Mouse (Mus musculus): ENCODE data around the gene Mymx. TPM values are rescaled to one million over a fixed set of nuclear protein-coding genes. Genes with fewer than 3 reads are reported as not detected.

Gene Mymx
- 4.8 and 7.0 TPM in 2 replicates for polyA plus RNA-seq (2014; fragmentation: Nextera tagmentation; extraction: Ambion mirVana)

GRCm38 (mm10) chr17:45601877-45602304, at the start of gene Mymx:
Gene Mymx, minus strand, starts transcription at chr17:45602102.
- Histone ChIP-seq H3K27ac (replicated peaks; ENCODE audit: low read depth, low read length) (no peak within 1 kb of the TSS), H3K36me3 (ENCODE audit: control insufficient read depth, insufficient read depth, low read length) (no peaks in the 10 kb centered on the region), H3K9me3 (ENCODE audit: control insufficient read depth, low read length) (no peaks in the 10 kb centered on the region), H3K4me1 (ENCODE audit: control insufficient read depth, insufficient read depth, low read length) (peaks cover 15% of the 10 kb centered on the region), H3K4me2 (ENCODE audit: low read depth, severe bottlenecking) (peak within 1 kb of the TSS; percentile 16; the same call in 1 of the 2 replicates), H3K9ac (ENCODE audit: low read length) (peak within 1 kb of the TSS; percentile 45), H3K27me3 (ENCODE audit: control insufficient read depth, insufficient read depth, low read length) (peaks cover 15% of the 10 kb centered on the region), H3K4me3 (ENCODE audit: low read depth, low read length) (no peak within 1 kb of the TSS)
- DNase-seq (ENCODE audit: low spot score) (no peak), ATAC-seq (ENCODE audit: insufficient number of reproducible peaks, low FRiP score, low TSS enrichment, low read depth) (0 out of 2 replicates have a peak, but pooled peaks have one; percentile 16)
- 26% methylated on average over 6 of the region's 6 CpGs for WGBS

- H3K9ac ChIP-seq (ENCODE audit: low read length): no peak overlapping the region
- no peaks in the 10 kb centered on the region; the same call in 1 of the 2 replicates for H3K9me3 ChIP-seq (ENCODE audit: control insufficient read depth, low read length)
- H3K4me1 ChIP-seq (ENCODE audit: control insufficient read depth, insufficient read depth, low read length): no peaks in the 10 kb centered on the region
- no peak overlapping the region for H3K4me3 ChIP-seq (ENCODE audit: low read depth, low read length)
- no peak for DNase-seq (ENCODE audit: low spot score)
- no peaks in the 10 kb centered on the region for H3K36me3 ChIP-seq (ENCODE audit: control insufficient read depth, insufficient read depth, low read length)
- H3K4me2 ChIP-seq (ENCODE audit: low read depth, severe bottlenecking): no peak overlapping the region
- 86% methylated on average over 4 of the region's 4 CpGs for WGBS
- no peak overlapping the region for H3K27ac ChIP-seq (replicated peaks; ENCODE audit: low read depth, low read length)
- no peak for ATAC-seq (ENCODE audit: insufficient number of reproducible peaks, low FRiP score, low TSS enrichment, low read depth)
- no peaks in the 10 kb centered on the region for H3K27me3 ChIP-seq (ENCODE audit: control insufficient read depth, insufficient read depth, low read length)
Measured at GRCm38 (mm10) chr17:45644185-45644584, 42.3 kb upstream of the Mymx start.

- WGBS: 25% methylated on average over 12 of the region's 12 CpGs
- ATAC-seq (ENCODE audit: insufficient number of reproducible peaks, low FRiP score, low TSS enrichment, low read depth): no peak
Measured at GRCm38 (mm10) chr17:45642701-45643100, 40.8 kb upstream of the Mymx start.

GRCm38 (mm10) chr17:45641981-45642380, 40.1 kb upstream of the Mymx start:
- WGBS: 94% methylated on average over 8 of the region's 8 CpGs
- no peak for ATAC-seq (ENCODE audit: insufficient number of reproducible peaks, low FRiP score, low TSS enrichment, low read depth)
- Histone ChIP-seq H3K27ac (replicated peaks; ENCODE audit: low read depth, low read length) (no peak overlapping the region), H3K4me1 (ENCODE audit: control insufficient read depth, insufficient read depth, low read length) (no peaks in the 10 kb centered on the region), H3K4me3 (ENCODE audit: low read depth, low read length) (no peak overlapping the region), H3K9ac (ENCODE audit: low read length) (no peak overlapping the region), H3K4me2 (ENCODE audit: low read depth, severe bottlenecking) (no peak overlapping the region), H3K36me3 (ENCODE audit: control insufficient read depth, insufficient read depth, low read length) (no peaks in the 10 kb centered on the region), H3K9me3 (ENCODE audit: control insufficient read depth, low read length) (no peaks in the 10 kb centered on the region; the same call in 1 of the 2 replicates), H3K27me3 (ENCODE audit: control insufficient read depth, insufficient read depth, low read length) (no peaks in the 10 kb centered on the region)
- DNase-seq (ENCODE audit: low spot score): no peak

More at GRCm38 (mm10) chr17:45642701-45643100, 40.8 kb upstream of the Mymx start:
- no peak overlapping the region for H3K27ac ChIP-seq (replicated peaks; ENCODE audit: low read depth, low read length)
- no peaks in the 10 kb centered on the region for H3K36me3 ChIP-seq (ENCODE audit: control insufficient read depth, insufficient read depth, low read length)
- no peaks in the 10 kb centered on the region for H3K27me3 ChIP-seq (ENCODE audit: control insufficient read depth, insufficient read depth, low read length)
- no peaks in the 10 kb centered on the region for H3K4me1 ChIP-seq (ENCODE audit: control insufficient read depth, insufficient read depth, low read length)
- no peak overlapping the region for H3K4me2 ChIP-seq (ENCODE audit: low read depth, severe bottlenecking)
- no peaks in the 10 kb centered on the region; the same call in 1 of the 2 replicates for H3K9me3 ChIP-seq (ENCODE audit: control insufficient read depth, low read length)
- DNase-seq (ENCODE audit: low spot score): peak; percentile 86
- H3K9ac ChIP-seq (ENCODE audit: low read length): no peak overlapping the region
- H3K4me3 ChIP-seq (ENCODE audit: low read depth, low read length): no peak overlapping the region

GRCm38 (mm10) chr17:45638596-45639295, 36.8 kb upstream of the Mymx start:
- Histone ChIP-seq H3K9me3 (ENCODE audit: control insufficient read depth, low read length) (no peaks in the 10 kb centered on the region), H3K4me2 (ENCODE audit: low read depth, severe bottlenecking) (no peak overlapping the region), H3K4me1 (ENCODE audit: control insufficient read depth, insufficient read depth, low read length) (no peaks in the 10 kb centered on the region), H3K4me3 (ENCODE audit: low read depth, low read length) (no peak overlapping the region), H3K9ac (ENCODE audit: low read length) (no peak overlapping the region), H3K36me3 (ENCODE audit: control insufficient read depth, insufficient read depth, low read length) (no peaks in the 10 kb centered on the region), H3K27ac (replicated peaks; ENCODE audit: low read depth, low read length) (no peak overlapping the region), H3K27me3 (ENCODE audit: control insufficient read depth, insufficient read depth, low read length) (no peaks in the 10 kb centered on the region)
- DNase-seq (ENCODE audit: low spot score) (no peak), ATAC-seq (ENCODE audit: insufficient number of reproducible peaks, low FRiP score, low TSS enrichment, low read depth) (no peak)
- WGBS: 80% methylated on average over 16 of the region's 16 CpGs

- H3K4me2 ChIP-seq (ENCODE audit: low read depth, severe bottlenecking): no peak overlapping the region
- no peak for ATAC-seq (ENCODE audit: insufficient number of reproducible peaks, low FRiP score, low TSS enrichment, low read depth)
- WGBS: 82% methylated on average over 5 of the region's 5 CpGs
Measured at GRCm38 (mm10) chr17:45634033-45634432, 32.1 kb upstream of the Mymx start.

GRCm38 (mm10) chr17:45631940-45632339, 30.0 kb upstream of the Mymx start:
- Histone ChIP-seq H3K27ac (replicated peaks; ENCODE audit: low read depth, low read length) (no peak overlapping the region), H3K4me2 (ENCODE audit: low read depth, severe bottlenecking) (no peak overlapping the region), H3K9ac (ENCODE audit: low read length) (no peak overlapping the region), H3K9me3 (ENCODE audit: control insufficient read depth, low read length) (no peaks in the 10 kb centered on the region), H3K36me3 (ENCODE audit: control insufficient read depth, insufficient read depth, low read length) (no peaks in the 10 kb centered on the region), H3K4me3 (ENCODE audit: low read depth, low read length) (no peak overlapping the region), H3K27me3 (ENCODE audit: control insufficient read depth, insufficient read depth, low read length) (no peaks in the 10 kb centered on the region), H3K4me1 (ENCODE audit: control insufficient read depth, insufficient read depth, low read length) (peaks cover 7% of the 10 kb centered on the region; the same call in 1 of the 2 replicates)
- WGBS: 82% methylated on average over 6 of the region's 6 CpGs
- ATAC-seq (ENCODE audit: insufficient number of reproducible peaks, low FRiP score, low TSS enrichment, low read depth) (no peak), DNase-seq (ENCODE audit: low spot score) (no peak)

More at GRCm38 (mm10) chr17:45634033-45634432, 32.1 kb upstream of the Mymx start:
- Histone ChIP-seq H3K9ac (ENCODE audit: low read length) (no peak overlapping the region), H3K27ac (replicated peaks; ENCODE audit: low read depth, low read length) (no peak overlapping the region), H3K9me3 (ENCODE audit: control insufficient read depth, low read length) (no peaks in the 10 kb centered on the region), H3K4me1 (ENCODE audit: control insufficient read depth, insufficient read depth, low read length) (peaks cover 7% of the 10 kb centered on the region; the same call in 1 of the 2 replicates), H3K27me3 (ENCODE audit: control insufficient read depth, insufficient read depth, low read length) (no peaks in the 10 kb centered on the region), H3K36me3 (ENCODE audit: control insufficient read depth, insufficient read depth, low read length) (no peaks in the 10 kb centered on the region), H3K4me3 (ENCODE audit: low read depth, low read length) (no peak overlapping the region)
- no peak for DNase-seq (ENCODE audit: low spot score)

- 54% methylated on average over 3 of the region's 3 CpGs for WGBS
- no peak overlapping the region for H3K27ac ChIP-seq (replicated peaks; ENCODE audit: low read depth, low read length)
Measured at GRCm38 (mm10) chr17:45630992-45631391, 29.1 kb upstream of the Mymx start.

More at GRCm38 (mm10) chr17:45630992-45631391, 29.1 kb upstream of the Mymx start:
- Histone ChIP-seq H3K9ac (ENCODE audit: low read length) (no peak overlapping the region), H3K36me3 (ENCODE audit: control insufficient read depth, insufficient read depth, low read length) (no peaks in the 10 kb centered on the region), H3K4me3 (ENCODE audit: low read depth, low read length) (no peak overlapping the region), H3K4me1 (ENCODE audit: control insufficient read depth, insufficient read depth, low read length) (peaks cover 7% of the 10 kb centered on the region; the same call in 1 of the 2 replicates), H3K9me3 (ENCODE audit: control insufficient read depth, low read length) (no peaks in the 10 kb centered on the region), H3K27me3 (ENCODE audit: control insufficient read depth, insufficient read depth, low read length) (no peaks in the 10 kb centered on the region), H3K4me2 (ENCODE audit: low read depth, severe bottlenecking) (peak overlapping the region; percentile 64; the same call in 1 of the 2 replicates)
- ATAC-seq (ENCODE audit: insufficient number of reproducible peaks, low FRiP score, low TSS enrichment, low read depth) (no peak), DNase-seq (ENCODE audit: low spot score) (no peak)

Data from limb, embryonic 11.5 days (tissue).